Mouse (Mus musculus) olfactory bulb, adult 2 months (tissue): ENCODE measurements around the gene Gm10309.

Experiments
- CTCF ChIP-seq: fragments of 200-500 bp; IDR thresholded peaks from 2 replicates; pipeline ENCODE4 v1.5.1; 2012; ENCODE audit warnings: low read depth, mild to moderate bottlenecking, low read length, moderate library complexity; ENCODE audit not compliant: insufficient read depth
- POLR2A ChIP-seq: fragments of 200-500 bp; IDR thresholded peaks from 2 replicates; pipeline ENCODE4 v1.6.1; 2012; ENCODE audit warnings: mild to moderate bottlenecking, low read depth, low read length, moderate library complexity; ENCODE audit not compliant: insufficient read depth

DNA sequence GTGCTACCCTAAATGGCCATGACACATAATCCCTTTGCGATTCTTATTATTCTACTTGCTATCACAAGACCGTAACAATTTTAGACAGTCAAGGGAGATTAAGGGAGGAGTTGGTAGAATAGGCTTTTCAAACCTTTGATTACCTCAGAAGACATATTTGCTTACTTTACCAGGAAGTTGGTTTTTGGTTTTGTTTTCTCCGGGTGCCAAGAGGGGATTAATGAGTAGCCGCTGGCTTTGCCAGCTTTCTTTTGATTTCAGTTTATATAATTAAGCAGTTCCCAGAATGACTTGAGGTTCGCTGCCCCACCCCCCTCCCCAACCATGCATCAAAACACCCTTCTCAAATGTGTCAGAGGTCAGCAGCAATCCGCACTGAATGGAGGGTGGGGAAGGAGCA lies 47.0 kb upstream of the Gm10309 start:
- TF ChIP-seq POLR2A (no peak), CTCF (no peak)
